Mouse (Mus musculus): ENCODE measurements around the gene Klk8.

- TF ChIP-seq EP300 (IDR thresholded peaks at IDR 0.05; ENCODE audit: low read depth) = no peak
- TF ChIP-seq CTCF (IDR thresholded peaks at IDR 0.05; ENCODE audit: low read depth) = no peak
Measured at GRCm38 (mm10) chr7:43843801-43844200, 46.4 kb downstream of the Klk8 start.
